Mouse (Mus musculus) forebrain, embryonic 12.5 days (tissue): ENCODE results near the gene Klk1. TPM values are rescaled to one million over a fixed set of nuclear protein-coding genes. Genes with fewer than 3 reads are reported as not detected.

ENCODE experiments used
- polyA plus RNA-seq: library from polyadenylated mRNA; unstranded; fragments of >200 nt; fragmentation: Nextera tagmentation; extraction: Ambion mirVana; gene quantifications from 2 replicates; pipeline ENCODE4 v1.2.1, GENCODE M21; 2016

Gene Klk1
- polyA plus RNA-seq, 1 experiment from 2014 or later: not detected

Other genes with a start within 250 kb of the Klk1 start
- not detected in 2 replicates for gene Klk1b9, start 249.3 kb upstream of the Klk1 start, polyA plus RNA-seq
- not detected in 2 replicates for gene Klk1b11, start 229.5 kb upstream of the Klk1 start, polyA plus RNA-seq
- not detected in 2 replicates for gene Klk1b26, start 213.2 kb upstream of the Klk1 start, polyA plus RNA-seq
- not detected in 2 replicates for gene Klk1b27, start 173.1 kb upstream of the Klk1 start, polyA plus RNA-seq
- gene Klk1b21, start 123.0 kb upstream of the Klk1 start, polyA plus RNA-seq: not detected in 2 replicates
- gene Klk1b22, start 112.7 kb upstream of the Klk1 start, polyA plus RNA-seq: not detected in 2 replicates
- not detected in 2 replicates for gene Klk1b16, start 88.6 kb upstream of the Klk1 start, polyA plus RNA-seq
- gene Klk1b24, start 37.1 kb upstream of the Klk1 start, polyA plus RNA-seq: not detected in 2 replicates
- not detected in 2 replicates for gene Klk1b3, start 27.2 kb upstream of the Klk1 start, polyA plus RNA-seq
- not detected in 2 replicates for gene Klk1b4, start 17.9 kb upstream of the Klk1 start, polyA plus RNA-seq
- not detected in 2 replicates for gene Klk1b5, start 9.4 kb upstream of the Klk1 start, polyA plus RNA-seq
- not detected in 2 replicates for gene Gm36864, start 10.8 kb downstream of the Klk1 start, polyA plus RNA-seq
- gene 1700028J19Rik, start 21.3 kb downstream of the Klk1 start, polyA plus RNA-seq: 1.1 and 1.3 TPM in 2 replicates
- 195 and 203 TPM in 2 replicates for gene 2410002F23Rik, start 21.4 kb downstream of the Klk1 start, polyA plus RNA-seq
- 0.11 and 0.17 TPM in 2 replicates for gene Acp4, start 32.0 kb downstream of the Klk1 start, polyA plus RNA-seq
- not detected in 2 replicates for gene Gm15517, start 36.1 kb downstream of the Klk1 start, polyA plus RNA-seq
- 2.5 and 2.9 TPM in 2 replicates for gene Clec11a, start 81.5 kb downstream of the Klk1 start, polyA plus RNA-seq
- gene Shank1, start 84.9 kb downstream of the Klk1 start, polyA plus RNA-seq: 7.7 and 8.0 TPM in 2 replicates
- 5.5 and 6.6 TPM in 2 replicates for gene Syt3, start 158.7 kb downstream of the Klk1 start, polyA plus RNA-seq
- 0.86 and 1.5 TPM in 2 replicates for gene 1700008O03Rik, start 160.5 kb downstream of the Klk1 start, polyA plus RNA-seq
- 10.6 and 12.0 TPM in 2 replicates for gene Lrrc4b, start 203.7 kb downstream of the Klk1 start, polyA plus RNA-seq
- gene Aspdh, start 240.0 kb downstream of the Klk1 start, polyA plus RNA-seq: 4.8 TPM in 2 replicates
- 47.2 and 56.8 TPM in 2 replicates for gene Josd2, start 242.6 kb downstream of the Klk1 start, polyA plus RNA-seq